Mouse (Mus musculus) lung, postnatal 0 days (tissue): ENCODE measurements around the gene Sdk1. TPM values are rescaled to one million over a fixed set of nuclear protein-coding genes. Genes with fewer than 3 reads are reported as not detected.

ENCODE experiments used
- ATAC-seq: fragments of 200-750 bp; cut with Nextera tagmentation; 2 replicates; pipeline ENCODE4 v1.8.0; 2017; ENCODE audit warnings: moderate library complexity
- DNase-seq: peaks from one replicate; pipeline ENCODE4 v3.0.0-alpha.2; 2016; ENCODE audit warnings: low spot score
- H3K27ac ChIP-seq: fragments of 300-500 bp; sonication (generic); 2 replicates; pipeline ENCODE4 v1.5.1; 2014; ENCODE audit warnings: antibody characterized with exemption, mild to moderate bottlenecking, low read length, mixed read lengths
- H3K27me3 ChIP-seq: fragments of 300-500 bp; sonication (generic); replicated peaks from 2 replicates; pipeline ENCODE4 v1.6.1; 2014; ENCODE audit warnings: low read length, mixed read lengths; ENCODE audit not compliant: insufficient read depth
- H3K36me3 ChIP-seq: fragments of 300-500 bp; sonication (generic); 2 replicates; pipeline ENCODE4 v1.6.1; 2014; ENCODE audit warnings: low read length, mixed read lengths; ENCODE audit not compliant: insufficient read depth
- H3K4me1 ChIP-seq: fragments of 300-500 bp; sonication (generic); 2 replicates; pipeline ENCODE4 v1.6.1; 2014; ENCODE audit warnings: antibody characterized with exemption, low read depth, low read length, mixed read lengths; ENCODE audit not compliant: insufficient read depth
- H3K4me2 ChIP-seq: fragments of 300-500 bp; sonication (generic); replicated peaks from 2 replicates; pipeline ENCODE4 v1.6.1; 2014; ENCODE audit warnings: low read depth, mild to moderate bottlenecking, low read length, moderate library complexity, mixed read lengths
- H3K4me3 ChIP-seq: fragments of 300-500 bp; sonication (generic); 2 replicates; pipeline ENCODE4 v1.5.1; 2014; ENCODE audit warnings: low read depth, low read length
- H3K9ac ChIP-seq: fragments of 300-500 bp; sonication (generic); replicated peaks from 2 replicates; pipeline ENCODE4 v1.6.1; 2014; ENCODE audit warnings: low read depth, mild to moderate bottlenecking
- H3K9me3 ChIP-seq: fragments of 300-500 bp; sonication (generic); 2 replicates; pipeline ENCODE4 v1.6.1; 2016; ENCODE audit warnings: low read length, mixed read lengths
- CTCF ChIP-seq: IDR thresholded peaks from 2 replicates; pipeline ENCODE4 v1.5.1; 2016; ENCODE audit warnings: antibody characterized with exemption, mild to moderate bottlenecking
- EP300 ChIP-seq: IDR thresholded peaks from 2 replicates; pipeline ENCODE4 v1.6.1; 2016; ENCODE audit warnings: antibody characterized with exemption, mild to moderate bottlenecking, control low read depth
- WGBS: fragments of 180-500 bp; shearing (Covaris S2); extraction: QIAGEN DNeasy Blood & Tissue Kit; methylation state at CpG from one replicate; pipeline ENCODE4 v1.1.7; 2014; 5-methylcytosine and 5-hydroxymethylcytosine counted together
- polyA plus RNA-seq: library from polyadenylated mRNA; unstranded; fragments of >200 nt; fragmentation: Nextera tagmentation; extraction: Ambion mirVana; gene quantifications from 2 replicates; pipeline ENCODE4 v1.2.1, GENCODE M21; 2015

The Sdk1 gene
- polyA plus RNA-seq, 1 experiment from 2014 or later = 0.19 TPM

GRCm38 (mm10) chr5:142107434-142107833, 866.1 kb downstream of the Sdk1 start:
- no peak for TF ChIP-seq CTCF
- TF ChIP-seq EP300 = no peak
- ATAC-seq (no peak), DNase-seq (no peak)
- no peak overlapping the region for H3K9ac ChIP-seq
- H3K9me3 ChIP-seq = no peaks in the 10 kb centered on the region
- H3K4me1 ChIP-seq = no peaks in the 10 kb centered on the region
- no peaks in the 10 kb centered on the region for H3K36me3 ChIP-seq
- 57% methylated on average over 11 of the region's 11 CpGs for WGBS
- no peak overlapping the region for H3K4me2 ChIP-seq
- no peak overlapping the region for H3K4me3 ChIP-seq
- H3K27me3 ChIP-seq = no peaks in the 10 kb centered on the region
- no peak overlapping the region for H3K27ac ChIP-seq

- no peaks in the 10 kb centered on the region for H3K36me3 ChIP-seq
- ATAC-seq (no peak), DNase-seq (no peak)
- H3K4me1 ChIP-seq = no peaks in the 10 kb centered on the region
- H3K9ac ChIP-seq = no peak overlapping the region
- no peak overlapping the region for H3K27ac ChIP-seq
- no peaks in the 10 kb centered on the region for H3K9me3 ChIP-seq
- 80% methylated on average over 6 of the region's 6 CpGs for WGBS
- no peak overlapping the region for H3K4me2 ChIP-seq
- H3K27me3 ChIP-seq = no peaks in the 10 kb centered on the region
- no peak overlapping the region for H3K4me3 ChIP-seq
- no peak for TF ChIP-seq CTCF
- TF ChIP-seq EP300 = no peak
Measured at GRCm38 (mm10) chr5:142111989-142112388, 870.7 kb downstream of the Sdk1 start.

- Histone ChIP-seq H3K4me2 (no peak overlapping the region), H3K4me1 (no peaks in the 10 kb centered on the region), H3K4me3 (no peak overlapping the region), H3K27ac (no peak overlapping the region), H3K36me3 (no peaks in the 10 kb centered on the region), H3K9me3 (no peaks in the 10 kb centered on the region), H3K27me3 (no peaks in the 10 kb centered on the region), H3K9ac (no peak overlapping the region)
- 51% methylated on average over 18 of the region's 18 CpGs for WGBS
- DNase-seq = no peak
- ATAC-seq = no peak
- TF ChIP-seq EP300 (no peak), CTCF (no peak)
Measured at GRCm38 (mm10) chr5:142113210-142114175, 872.2 kb downstream of the Sdk1 start.

- 50% methylated on average over 4 of the region's 4 CpGs for WGBS
- Histone ChIP-seq H3K27ac (no peak overlapping the region), H3K9me3 (no peaks in the 10 kb centered on the region), H3K4me1 (no peaks in the 10 kb centered on the region), H3K27me3 (no peaks in the 10 kb centered on the region), H3K9ac (no peak overlapping the region), H3K36me3 (no peaks in the 10 kb centered on the region), H3K4me3 (no peak overlapping the region), H3K4me2 (no peak overlapping the region)
- TF ChIP-seq EP300 (no peak), CTCF (no peak)
- DNase-seq (no peak), ATAC-seq (no peak)
Measured at GRCm38 (mm10) chr5:142127779-142128178, 886.5 kb downstream of the Sdk1 start.

- no peak overlapping the region for H3K9ac ChIP-seq
- H3K36me3 ChIP-seq = no peaks in the 10 kb centered on the region
- TF ChIP-seq EP300 = no peak
- no peak for TF ChIP-seq CTCF
- DNase-seq (no peak), ATAC-seq (no peak)
- H3K27ac ChIP-seq = no peak overlapping the region
- no peaks in the 10 kb centered on the region for H3K4me1 ChIP-seq
- no peak overlapping the region for H3K4me2 ChIP-seq
- no peaks in the 10 kb centered on the region for H3K9me3 ChIP-seq
- H3K4me3 ChIP-seq = no peak overlapping the region
- H3K27me3 ChIP-seq = no peaks in the 10 kb centered on the region
- WGBS = 20% methylated on average over 5 of the region's 5 CpGs
Measured at GRCm38 (mm10) chr5:142128181-142128611, 886.9 kb downstream of the Sdk1 start.

- no peak for TF ChIP-seq CTCF
Measured at GRCm38 (mm10) chr5:142130004-142130403, 888.7 kb downstream of the Sdk1 start.

More at GRCm38 (mm10) chr5:142130004-142130403, 888.7 kb downstream of the Sdk1 start:
- Histone ChIP-seq H3K4me1 (no peaks in the 10 kb centered on the region), H3K36me3 (no peaks in the 10 kb centered on the region), H3K9me3 (no peaks in the 10 kb centered on the region), H3K9ac (no peak overlapping the region), H3K27me3 (no peaks in the 10 kb centered on the region), H3K4me2 (no peak overlapping the region), H3K4me3 (no peak overlapping the region), H3K27ac (no peak overlapping the region)
- ATAC-seq (no peak), DNase-seq (no peak)
- 7% methylated on average over 2 of the region's 2 CpGs for WGBS
